Mouse (Mus musculus): ENCODE data around the gene Tnxb. TPM values are rescaled to one million over a fixed set of nuclear protein-coding genes. Genes with fewer than 3 reads are reported as not detected.
"Not testable (repeated sequence)": the region's sequence is repeated elsewhere in the genome, so short reads cannot be mapped to it uniquely, and the experiment has no call there.

Tnxb gene
- polyA plus RNA-seq, 1 experiment from 2014 or later, result 0.24 TPM

DNA sequence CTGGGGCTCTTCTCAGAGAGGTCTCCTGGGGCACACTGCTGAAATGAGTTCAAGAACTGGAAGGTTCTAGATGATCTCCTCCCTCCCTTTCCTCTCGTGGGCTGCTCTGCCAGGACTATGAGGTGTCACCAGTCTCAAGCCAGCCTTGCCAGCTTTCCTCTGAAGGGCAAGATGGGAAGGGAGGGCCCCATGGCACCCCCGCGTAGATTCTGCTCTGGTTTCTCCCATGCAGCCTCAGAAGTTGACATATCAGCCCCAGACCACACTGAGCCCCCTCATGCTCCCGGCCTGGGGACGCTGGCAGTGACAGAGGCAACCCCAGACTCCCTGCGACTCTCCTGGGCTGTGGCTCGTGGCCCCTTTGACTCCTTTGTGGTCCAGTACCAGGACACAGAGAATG is 45.1 kb downstream of the Tnxb start:
- not testable (repeated sequence) for H3K4me1 ChIP-seq (ENCODE audit: control insufficient read depth, insufficient read depth, low read length); H3K9ac ChIP-seq (ENCODE audit: low read depth, low read length); H3K36me3 ChIP-seq (ENCODE audit: control insufficient read depth, insufficient read depth, low read length); ATAC-seq (replicated peaks; ENCODE audit: insufficient number of reproducible peaks, low FRiP score, low TSS enrichment); H3K27ac ChIP-seq (ENCODE audit: low read depth, low read length); H3K9me3 ChIP-seq (replicated peaks; ENCODE audit: control insufficient read depth, low read length); H3K4me3 ChIP-seq (ENCODE audit: low read depth, low read length); H3K4me2 ChIP-seq; H3K27me3 ChIP-seq (ENCODE audit: control insufficient read depth, insufficient read depth, low read length)
- WGBS (ENCODE audit: insufficient replicate concordance), result 79% methylated on average over 6 of the region's 7 CpGs

DNA sequence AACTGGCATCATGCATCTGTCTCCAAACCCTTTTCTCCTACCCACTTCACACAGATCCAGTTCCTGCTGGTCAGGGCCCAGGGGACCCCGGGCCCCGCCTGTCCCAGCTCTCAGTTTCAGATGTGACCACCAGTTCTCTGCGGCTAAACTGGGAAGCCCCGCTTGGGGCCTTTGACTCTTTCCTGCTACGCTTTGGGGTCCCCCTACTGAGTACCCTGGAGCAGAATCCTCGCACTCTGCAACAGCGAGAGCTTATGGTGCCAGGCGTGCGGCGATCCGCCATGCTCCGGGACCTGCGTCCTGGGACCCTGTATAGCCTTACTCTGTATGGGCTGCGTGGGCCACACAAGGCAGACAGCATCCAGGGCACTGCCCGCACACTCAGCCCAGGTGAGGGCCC is 45.9 kb downstream of the Tnxb start:
- ATAC-seq (replicated peaks; ENCODE audit: insufficient number of reproducible peaks, low FRiP score, low TSS enrichment), result no peak
- H3K4me2 ChIP-seq, result no peak overlapping the region
- WGBS (ENCODE audit: insufficient replicate concordance), result 86% methylated on average over 15 of the region's 15 CpGs

DNA sequence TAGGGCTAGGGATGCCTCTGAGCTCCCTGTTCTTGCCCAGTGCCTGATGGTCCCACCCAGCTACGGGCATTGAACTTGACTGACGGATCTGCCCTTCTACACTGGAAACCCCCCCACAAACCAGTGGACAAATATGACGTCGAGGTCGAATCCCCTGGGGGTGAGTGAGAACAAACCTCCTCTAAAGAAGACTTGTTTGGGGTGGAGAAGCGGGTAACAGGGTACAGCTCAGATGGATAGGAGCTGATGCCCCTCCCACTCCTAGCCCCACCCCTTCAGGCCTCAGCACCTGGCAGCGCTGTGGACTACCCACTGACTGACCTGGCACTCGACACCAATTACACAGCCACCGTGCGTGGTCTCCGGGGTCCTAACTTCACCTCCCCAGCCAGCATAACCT is 47.1 kb downstream of the Tnxb start:
- H3K9ac ChIP-seq (ENCODE audit: low read depth, low read length), result no peak overlapping the region
- H3K4me2 ChIP-seq, result no peak overlapping the region
- 81% methylated on average over 11 of the region's 11 CpGs for WGBS (ENCODE audit: insufficient replicate concordance)
- ATAC-seq (replicated peaks; ENCODE audit: insufficient number of reproducible peaks, low FRiP score, low TSS enrichment), result no peak
- H3K27ac ChIP-seq (ENCODE audit: low read depth, low read length), result no peak overlapping the region
- H3K9me3 ChIP-seq (replicated peaks; ENCODE audit: control insufficient read depth, low read length), result no peaks in the 10 kb centered on the region
- no peaks in the 10 kb centered on the region for H3K27me3 ChIP-seq (ENCODE audit: control insufficient read depth, insufficient read depth, low read length)
- H3K4me3 ChIP-seq (ENCODE audit: low read depth, low read length), result no peak overlapping the region
- H3K36me3 ChIP-seq (ENCODE audit: control insufficient read depth, insufficient read depth, low read length), result no peaks in the 10 kb centered on the region
- H3K4me1 ChIP-seq (ENCODE audit: control insufficient read depth, insufficient read depth, low read length), result no peaks in the 10 kb centered on the region

More for the DNA sequence above, 45.9 kb downstream of the Tnxb start:
- no peaks in the 10 kb centered on the region for H3K27me3 ChIP-seq (ENCODE audit: control insufficient read depth, insufficient read depth, low read length)
- H3K27ac ChIP-seq (ENCODE audit: low read depth, low read length), result no peak overlapping the region
- H3K36me3 ChIP-seq (ENCODE audit: control insufficient read depth, insufficient read depth, low read length), result no peaks in the 10 kb centered on the region
- no peaks in the 10 kb centered on the region for H3K9me3 ChIP-seq (replicated peaks; ENCODE audit: control insufficient read depth, low read length)
- H3K4me1 ChIP-seq (ENCODE audit: control insufficient read depth, insufficient read depth, low read length), result no peaks in the 10 kb centered on the region
- no peak overlapping the region for H3K4me3 ChIP-seq (ENCODE audit: low read depth, low read length)
- H3K9ac ChIP-seq (ENCODE audit: low read depth, low read length), result no peak overlapping the region

DNA sequence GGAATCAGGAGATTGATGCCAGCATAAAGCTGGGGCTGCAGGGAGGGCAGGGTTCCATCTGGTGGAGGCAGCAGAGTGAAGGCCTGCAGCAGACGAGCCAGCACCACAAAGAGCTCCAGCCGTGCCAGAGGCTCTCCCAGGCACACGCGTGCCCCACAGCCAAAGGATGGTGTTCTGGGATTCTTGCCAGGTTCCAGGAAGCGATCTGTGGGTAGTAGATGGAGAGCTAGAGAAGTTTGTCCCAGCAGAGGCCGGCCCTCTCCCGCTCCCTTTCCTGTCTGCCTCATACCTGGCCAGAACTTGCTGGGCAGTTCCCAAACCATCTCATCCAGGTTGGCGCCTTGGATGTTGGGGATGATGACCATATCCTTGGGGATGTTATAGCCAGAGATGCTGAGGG is 49.6 kb downstream of the Tnxb start:
- H3K27ac ChIP-seq (ENCODE audit: low read depth, low read length); H3K36me3 ChIP-seq (ENCODE audit: control insufficient read depth, insufficient read depth, low read length); ATAC-seq (replicated peaks; ENCODE audit: insufficient number of reproducible peaks, low FRiP score, low TSS enrichment); H3K4me2 ChIP-seq; H3K9ac ChIP-seq (ENCODE audit: low read depth, low read length); H3K9me3 ChIP-seq (replicated peaks; ENCODE audit: control insufficient read depth, low read length); H3K4me1 ChIP-seq (ENCODE audit: control insufficient read depth, insufficient read depth, low read length); H3K4me3 ChIP-seq (ENCODE audit: low read depth, low read length); H3K27me3 ChIP-seq (ENCODE audit: control insufficient read depth, insufficient read depth, low read length): not testable (repeated sequence)
- 76% methylated on average over 8 of the region's 8 CpGs for WGBS (ENCODE audit: insufficient replicate concordance)

DNA sequence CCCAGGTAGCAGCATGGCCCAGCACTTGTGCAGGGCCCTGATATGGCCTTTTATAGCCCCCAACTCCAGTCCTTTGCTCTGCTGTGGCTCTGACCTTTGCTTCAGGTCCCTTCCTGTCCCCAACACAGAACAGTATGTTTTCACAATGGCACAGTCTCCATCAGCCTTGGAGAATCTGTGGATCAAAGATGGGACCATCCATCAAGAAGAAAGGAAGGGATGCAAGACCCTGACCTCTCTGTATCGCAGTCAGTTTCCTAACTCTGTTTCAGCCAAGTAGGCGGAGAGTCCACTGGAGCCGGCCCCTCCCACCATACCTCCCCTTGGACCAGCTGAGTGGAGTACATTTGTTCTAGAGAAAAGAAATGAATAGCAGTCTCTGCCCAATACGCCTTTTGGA is 51.9 kb downstream of the Tnxb start:
- not testable (repeated sequence) for H3K4me1 ChIP-seq (ENCODE audit: control insufficient read depth, insufficient read depth, low read length); H3K9ac ChIP-seq (ENCODE audit: low read depth, low read length); H3K27ac ChIP-seq (ENCODE audit: low read depth, low read length); H3K4me2 ChIP-seq; H3K4me3 ChIP-seq (ENCODE audit: low read depth, low read length); H3K27me3 ChIP-seq (ENCODE audit: control insufficient read depth, insufficient read depth, low read length); H3K36me3 ChIP-seq (ENCODE audit: control insufficient read depth, insufficient read depth, low read length); H3K9me3 ChIP-seq (replicated peaks; ENCODE audit: control insufficient read depth, low read length); ATAC-seq (replicated peaks; ENCODE audit: insufficient number of reproducible peaks, low FRiP score, low TSS enrichment)
- 80% methylated on average over 2 of the region's 4 CpGs for WGBS (ENCODE audit: insufficient replicate concordance)

DNA sequence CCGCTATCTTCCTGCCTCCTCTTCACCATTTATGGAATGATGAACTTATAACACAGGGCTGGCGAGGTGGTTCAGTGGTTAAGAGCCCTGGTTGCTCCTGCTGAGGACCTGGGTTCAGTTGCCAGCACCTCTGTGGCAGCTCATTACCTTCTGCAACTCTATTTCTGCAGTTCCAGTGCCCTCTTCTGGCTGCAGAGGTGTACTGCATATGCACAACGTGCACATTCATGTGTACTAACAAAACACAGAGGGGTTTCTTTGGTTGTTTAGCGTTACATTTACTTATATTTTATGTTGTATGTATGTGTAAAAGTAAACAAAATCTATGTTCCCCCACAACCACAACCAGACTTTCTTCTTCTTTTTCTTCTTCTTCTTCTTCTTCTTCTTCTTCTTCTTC is 52.7 kb downstream of the Tnxb start:
- Histone ChIP-seq H3K4me2 (no peak overlapping the region), H3K9me3 (replicated peaks; ENCODE audit: control insufficient read depth, low read length) (0 out of 2 replicates have a peak, but pooled peaks cover 4% of the 10 kb centered on the region), H3K36me3 (ENCODE audit: control insufficient read depth, insufficient read depth, low read length) (no peaks in the 10 kb centered on the region), H3K27ac (ENCODE audit: low read depth, low read length) (no peak overlapping the region), H3K4me3 (ENCODE audit: low read depth, low read length) (no peak overlapping the region), H3K9ac (ENCODE audit: low read depth, low read length) (no peak overlapping the region), H3K4me1 (ENCODE audit: control insufficient read depth, insufficient read depth, low read length) (no peaks in the 10 kb centered on the region), H3K27me3 (ENCODE audit: control insufficient read depth, insufficient read depth, low read length) (no peaks in the 10 kb centered on the region)
- ATAC-seq (replicated peaks; ENCODE audit: insufficient number of reproducible peaks, low FRiP score, low TSS enrichment), result no peak
- 79% methylated on average over 4 of the region's 4 CpGs for WGBS (ENCODE audit: insufficient replicate concordance)

DNA sequence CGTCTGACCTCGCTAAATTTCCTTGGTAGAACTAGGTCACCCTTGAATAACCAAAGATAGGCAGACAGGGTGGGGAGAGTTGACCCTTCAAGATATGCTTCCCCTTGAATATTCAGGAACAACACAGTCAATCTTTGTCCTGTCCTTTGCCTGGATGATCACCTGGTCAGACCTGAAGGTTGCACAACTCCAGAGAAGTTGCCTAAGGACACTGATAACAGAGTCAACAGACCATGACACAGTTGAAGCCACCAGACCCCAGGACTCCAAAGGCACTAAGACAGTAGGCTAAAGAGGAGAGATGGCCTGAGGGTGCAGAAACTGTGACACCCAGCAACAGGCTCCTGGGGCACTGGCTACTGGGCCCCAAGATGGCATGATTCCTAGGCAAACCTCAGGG is 57.6 kb downstream of the Tnxb start:
- Histone ChIP-seq H3K4me2 (no peak overlapping the region), H3K27ac (ENCODE audit: low read depth, low read length) (no peak overlapping the region), H3K36me3 (ENCODE audit: control insufficient read depth, insufficient read depth, low read length) (no peaks in the 10 kb centered on the region), H3K9ac (ENCODE audit: low read depth, low read length) (no peak overlapping the region), H3K4me3 (ENCODE audit: low read depth, low read length) (no peak overlapping the region), H3K9me3 (replicated peaks; ENCODE audit: control insufficient read depth, low read length) (0 out of 2 replicates have a peak, but pooled peaks cover 2% of the 10 kb centered on the region), H3K4me1 (ENCODE audit: control insufficient read depth, insufficient read depth, low read length) (no peaks in the 10 kb centered on the region), H3K27me3 (ENCODE audit: control insufficient read depth, insufficient read depth, low read length) (no peaks in the 10 kb centered on the region)
- no peak for ATAC-seq (replicated peaks; ENCODE audit: insufficient number of reproducible peaks, low FRiP score, low TSS enrichment)
- WGBS (ENCODE audit: insufficient replicate concordance), result 87% methylated on average over 2 of the region's 2 CpGs

DNA sequence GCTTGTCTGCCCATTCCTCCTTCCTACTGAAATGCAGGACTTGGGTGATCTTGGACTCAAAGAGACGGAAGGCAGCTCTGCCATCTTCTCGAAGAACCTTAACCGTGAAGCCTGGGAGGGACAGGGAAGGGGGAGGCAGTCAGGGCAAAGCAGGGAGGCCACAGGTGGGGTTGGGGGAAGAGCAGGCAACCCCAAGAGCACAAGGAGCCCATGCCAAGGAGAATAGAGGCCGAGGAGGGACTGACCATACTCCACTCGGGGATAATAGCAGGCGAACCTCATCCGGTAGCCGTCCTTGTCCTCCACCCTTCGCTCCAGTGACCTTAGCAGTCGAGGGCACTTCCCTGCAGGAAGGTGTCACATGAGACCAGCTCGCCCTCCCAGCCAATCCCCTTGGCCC is 58.8 kb downstream of the Tnxb start:
- not testable (repeated sequence) for H3K4me3 ChIP-seq (ENCODE audit: low read depth, low read length); H3K9me3 ChIP-seq (replicated peaks; ENCODE audit: control insufficient read depth, low read length); H3K27ac ChIP-seq (ENCODE audit: low read depth, low read length); H3K4me2 ChIP-seq; H3K4me1 ChIP-seq (ENCODE audit: control insufficient read depth, insufficient read depth, low read length); ATAC-seq (replicated peaks; ENCODE audit: insufficient number of reproducible peaks, low FRiP score, low TSS enrichment); H3K36me3 ChIP-seq (ENCODE audit: control insufficient read depth, insufficient read depth, low read length); H3K9ac ChIP-seq (ENCODE audit: low read depth, low read length); H3K27me3 ChIP-seq (ENCODE audit: control insufficient read depth, insufficient read depth, low read length)
- 67% methylated on average over 11 of the region's 11 CpGs for WGBS (ENCODE audit: insufficient replicate concordance)

DNA sequence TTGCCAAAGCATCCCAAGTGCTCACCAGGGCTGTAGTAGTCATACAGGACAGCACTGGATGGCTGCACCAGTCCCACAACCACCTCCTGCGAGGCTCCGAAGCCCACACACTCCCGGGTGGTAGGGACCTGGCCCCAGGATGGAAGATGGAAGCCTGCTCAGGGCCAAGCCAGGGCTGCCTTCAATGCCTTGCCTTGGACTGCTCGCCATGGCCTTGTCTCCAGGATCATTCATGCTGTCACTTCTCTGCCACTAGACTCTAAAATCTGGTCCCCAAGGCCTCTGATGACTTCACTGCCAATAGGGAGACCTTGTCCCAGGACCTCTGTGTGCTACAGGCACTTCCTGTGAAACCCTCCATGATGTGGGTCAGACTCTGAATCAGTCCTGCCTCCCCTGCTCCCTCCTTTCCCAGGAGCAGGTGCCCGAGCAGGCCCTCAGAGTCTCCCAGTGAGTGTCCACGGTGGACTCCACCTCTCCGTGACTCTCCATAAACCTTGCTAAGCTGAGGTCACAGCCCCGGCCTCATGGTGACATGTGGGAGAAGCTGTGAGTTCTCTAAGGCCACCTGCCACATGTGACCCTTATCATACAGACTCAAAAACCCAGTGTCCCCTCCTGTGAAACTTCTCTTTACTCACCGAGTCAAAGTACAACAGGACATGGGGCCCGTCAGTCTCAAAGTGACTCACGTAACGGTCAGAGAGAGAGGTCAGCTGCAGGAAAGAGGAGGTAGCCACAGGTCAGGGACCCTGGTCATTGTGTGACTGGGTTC is 59.6 kb downstream of the Tnxb start:
- not testable (repeated sequence) for H3K27me3 ChIP-seq (ENCODE audit: control insufficient read depth, insufficient read depth, low read length); H3K4me2 ChIP-seq; H3K9me3 ChIP-seq (replicated peaks; ENCODE audit: control insufficient read depth, low read length); H3K36me3 ChIP-seq (ENCODE audit: control insufficient read depth, insufficient read depth, low read length); H3K4me3 ChIP-seq (ENCODE audit: low read depth, low read length); H3K4me1 ChIP-seq (ENCODE audit: control insufficient read depth, insufficient read depth, low read length); H3K27ac ChIP-seq (ENCODE audit: low read depth, low read length); ATAC-seq (replicated peaks; ENCODE audit: insufficient number of reproducible peaks, low FRiP score, low TSS enrichment); H3K9ac ChIP-seq (ENCODE audit: low read depth, low read length)
- WGBS (ENCODE audit: insufficient replicate concordance), result 84% methylated on average over 10 of the region's 12 CpGs

All from heart, embryonic 11.5 days (tissue).